Mouse (Mus musculus) Muller cell, postnatal 12 days (primary cell): ENCODE results near the gene Glra3.

Source experiments
- DNase-seq: peaks from one replicate; pipeline ENCODE4 v3.0.0-alpha.2; 2015; ENCODE audit errors: inconsistent ontology term

The Glra3 gene

DNA sequence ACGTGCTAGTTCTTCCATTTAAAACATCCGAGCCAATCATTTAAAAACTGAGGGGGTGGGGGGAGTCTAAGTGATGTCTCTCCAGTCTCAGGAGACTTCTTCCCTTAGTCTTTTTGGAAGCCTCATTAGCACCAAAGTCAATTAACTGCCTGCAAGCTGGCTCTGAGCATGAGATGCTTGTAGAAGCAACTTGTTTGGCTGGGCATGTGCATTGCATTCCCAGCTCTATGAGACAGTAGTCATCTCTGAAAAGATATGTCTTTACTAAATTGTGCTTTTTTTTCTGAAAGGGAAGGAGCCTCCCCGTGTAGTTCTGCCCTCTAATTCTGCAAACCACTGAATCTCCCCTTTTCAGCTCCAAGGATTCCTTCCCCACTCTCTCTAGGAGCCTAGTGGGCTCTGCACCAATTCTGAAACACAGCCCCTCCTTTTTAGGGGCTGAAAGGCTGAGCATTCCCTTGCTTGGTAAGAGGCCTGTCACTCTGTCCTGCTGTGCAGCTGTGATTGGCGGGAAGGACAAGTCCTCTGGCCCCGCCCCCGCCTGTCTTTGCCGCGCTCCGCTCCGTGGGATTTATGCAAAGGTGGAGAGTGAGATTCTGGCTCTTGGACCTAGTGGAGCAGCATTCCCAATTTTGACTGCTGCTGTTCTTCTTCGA, at the start of gene Glra3:
TSS of gene Glra3 (plus strand) at position 591 of the 656 bp plus-strand sequence.
- DNase-seq: no peak

GRCm38 (mm10) chr8:55906848-55907247, 33.4 kb upstream of the Glra3 start, which contains the start of gene Adam29:
Adam29 (minus strand) TSS chr8:55906948.
- DNase-seq: no peak

DNA sequence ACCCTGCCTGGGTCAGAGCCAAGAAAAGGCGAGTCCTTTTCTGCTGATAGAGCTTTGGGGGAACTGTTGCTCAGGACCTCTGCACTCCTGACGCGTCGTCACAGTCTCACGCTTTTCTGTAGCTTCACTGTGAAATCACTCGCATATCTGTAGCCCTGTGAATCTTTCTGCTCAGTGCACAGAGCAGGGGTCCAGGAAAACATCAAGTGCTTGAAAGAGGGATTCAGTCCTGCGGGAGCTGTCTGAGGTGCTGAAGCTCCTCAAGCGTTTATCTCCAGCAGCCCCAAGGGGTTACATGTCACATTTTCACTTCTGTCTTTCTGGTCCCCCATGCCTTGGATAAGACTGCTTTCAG, 243 bp downstream of the Glra3 start:
- DNase-seq: peak; percentile 25

DNA sequence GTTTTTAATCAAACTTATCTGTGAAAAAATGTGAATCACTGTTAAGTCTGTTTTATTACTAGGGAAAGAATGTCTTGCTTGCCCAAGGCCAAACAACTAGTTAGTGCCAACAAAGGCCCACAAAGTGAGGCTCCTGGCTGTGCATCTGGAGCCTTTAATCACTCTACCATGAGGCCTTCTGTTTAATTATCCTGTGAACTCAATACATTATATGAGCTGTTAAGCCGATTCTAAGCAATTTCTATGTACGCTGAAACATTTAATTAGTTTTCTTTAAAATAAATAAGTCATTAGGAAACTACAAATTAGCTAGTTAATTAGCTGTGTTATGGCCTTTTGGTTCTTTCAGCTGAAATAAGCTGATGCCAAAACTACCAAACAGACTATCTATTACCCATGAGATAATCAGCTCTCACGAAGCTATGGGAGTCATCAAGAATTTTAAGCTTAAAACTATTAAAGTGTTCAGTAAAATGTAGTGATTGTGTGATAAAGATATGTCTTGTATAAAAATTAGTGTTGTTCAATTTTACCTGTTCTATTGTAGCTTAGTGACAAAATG, 24.6 kb downstream of the Glra3 start:
- DNase-seq: no peak

GRCm38 (mm10) chr8:55997859-55998258, 57.6 kb downstream of the Glra3 start:
- DNase-seq: no peak

DNA sequence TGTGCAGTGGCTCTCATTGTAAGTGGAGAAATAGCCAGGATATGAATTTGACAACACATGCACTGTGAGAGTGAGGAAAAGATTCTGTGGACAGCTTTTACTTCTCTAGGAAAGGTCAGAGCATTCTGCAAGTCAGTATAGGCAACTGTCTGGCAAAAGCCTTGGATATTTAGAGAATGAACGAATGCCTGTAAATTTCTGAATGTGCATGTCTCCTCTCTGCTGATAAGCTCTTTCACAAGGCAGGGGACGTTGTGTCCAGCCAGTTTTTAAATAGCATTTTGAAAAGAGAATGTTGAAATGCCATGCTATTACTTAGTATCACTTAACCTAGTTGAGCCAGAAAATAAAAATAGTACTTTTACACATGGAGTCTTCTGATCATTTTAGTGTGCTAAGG, 114.1 kb downstream of the Glra3 start:
- DNase-seq: no peak

- DNase-seq: no peak
These were observed 122.8 kb downstream of the Glra3 start for GRCm38 (mm10) chr8:56063081-56063480.

DNA sequence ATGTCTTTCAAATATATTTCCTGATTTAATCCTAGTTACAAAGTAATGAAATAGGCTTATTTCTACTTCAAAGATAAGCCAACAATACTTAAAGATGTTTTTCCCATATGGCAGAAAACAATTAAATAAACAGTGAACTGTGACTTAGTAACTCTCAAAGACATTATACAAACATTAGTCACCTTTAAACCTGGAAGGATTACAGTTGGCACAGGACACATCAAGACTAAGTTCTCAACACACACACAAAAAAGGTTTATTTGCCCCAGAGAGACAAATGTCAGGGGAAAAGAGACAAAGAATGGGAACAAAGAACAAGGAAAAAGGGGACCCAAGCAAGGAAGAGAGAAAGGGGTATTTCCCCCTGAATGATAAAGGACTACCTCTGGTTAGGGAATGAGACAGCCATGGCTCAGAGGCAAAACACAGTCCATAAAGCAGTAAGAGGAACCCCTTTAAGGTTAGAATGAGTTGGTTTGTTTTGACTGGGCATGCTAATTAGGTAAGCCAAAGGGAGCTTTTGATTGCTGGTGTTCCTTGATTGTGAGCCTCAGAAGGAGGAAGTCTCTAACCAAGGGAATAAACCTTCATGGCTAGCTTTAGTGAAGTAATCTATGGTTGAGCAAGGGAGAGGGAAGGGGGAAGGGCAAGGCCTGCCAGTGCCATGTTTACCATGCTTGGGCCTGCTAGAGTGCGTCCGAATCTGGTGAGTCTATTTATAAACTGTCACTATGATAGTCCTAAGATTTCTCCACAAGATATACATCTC, 130.4 kb downstream of the Glra3 start:
- DNase-seq: no peak

- no peak for DNase-seq
These were observed 143.4 kb downstream of the Glra3 start for GRCm38 (mm10) chr8:56083654-56084053.

GRCm38 (mm10) chr8:56094385-56094784, 154.1 kb downstream of the Glra3 start:
- no peak for DNase-seq

DNA sequence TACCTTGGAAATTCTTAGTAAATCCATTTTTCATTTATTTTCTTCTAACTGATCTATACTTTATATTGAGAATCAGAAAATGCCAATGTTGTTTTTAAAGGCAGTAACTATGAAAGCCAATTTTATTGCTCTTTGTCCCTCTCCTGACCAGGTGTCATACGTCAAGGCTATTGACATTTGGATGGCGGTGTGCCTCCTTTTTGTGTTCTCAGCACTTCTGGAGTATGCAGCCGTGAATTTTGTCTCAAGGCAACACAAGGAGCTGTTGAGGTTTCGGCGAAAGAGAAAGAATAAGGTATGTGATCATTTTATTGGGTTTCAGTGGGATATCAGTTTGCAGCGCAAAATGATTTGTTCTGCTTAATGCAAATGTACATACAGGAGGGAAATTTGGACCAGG, 170.0 kb downstream of the Glra3 start:
- DNase-seq: no peak

DNA sequence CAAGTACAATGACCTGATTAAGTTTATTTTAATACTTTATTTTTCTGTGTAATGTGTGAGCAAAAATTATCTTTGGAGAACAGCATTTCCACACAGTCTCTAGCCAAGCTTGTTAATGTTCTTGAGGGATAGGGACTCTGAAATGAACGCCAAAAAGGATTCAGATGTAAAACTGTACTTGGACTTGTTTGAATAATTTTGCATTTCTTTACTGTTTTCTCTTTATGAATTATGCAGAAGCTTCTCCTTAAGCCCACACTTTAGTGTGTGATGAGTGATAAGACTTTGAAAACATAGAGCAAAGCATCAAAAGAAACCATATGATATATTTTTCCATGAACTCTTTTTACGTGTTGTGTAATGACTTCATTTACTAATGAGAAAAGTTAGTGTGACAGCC, 189.1 kb downstream of the Glra3 start:
- DNase-seq: no peak

GRCm38 (mm10) chr8:56150697-56151096, 210.4 kb downstream of the Glra3 start:
- no peak for DNase-seq

DNA sequence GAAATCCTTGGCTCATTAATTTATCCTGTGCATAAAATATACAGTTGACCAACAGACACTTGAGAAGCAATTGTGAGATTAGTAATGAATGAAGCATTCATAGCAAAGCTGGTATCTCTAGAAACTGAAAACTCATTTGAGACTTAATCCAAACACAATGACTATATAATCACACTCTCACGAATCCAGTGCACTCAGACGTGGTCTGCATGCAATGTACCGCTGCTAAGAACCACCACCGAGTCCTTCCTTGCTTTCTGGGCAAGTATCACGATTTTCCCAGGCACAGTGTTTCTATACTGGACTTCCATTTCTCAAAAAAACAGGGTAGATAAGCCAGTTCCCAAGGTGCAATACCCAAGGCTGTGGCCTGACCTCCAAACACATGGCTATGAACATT, 211.3 kb downstream of the Glra3 start:
- no peak for DNase-seq

- no peak for DNase-seq
These were observed 218.7 kb downstream of the Glra3 start for GRCm38 (mm10) chr8:56158966-56159365.
